Mouse (Mus musculus) forebrain, postnatal 0 days (tissue): ENCODE results near the gene Rnaseh2c. TPM values are rescaled to one million over a fixed set of nuclear protein-coding genes. Genes with fewer than 3 reads are reported as not detected.

Source experiments
- ATAC-seq: fragments of 200-750 bp; cut with Nextera tagmentation; 2 replicates; pipeline ENCODE4 v1.8.0; 2017; ENCODE audit warnings: mild to moderate bottlenecking, moderate library complexity
- DNase-seq: peaks from one replicate; pipeline ENCODE4 v3.0.0-alpha.2; 2015
- H3K27ac ChIP-seq: fragments of 300-500 bp; sonication (generic); 2 replicates; pipeline ENCODE4 v1.5.1; 2014; ENCODE audit warnings: low read depth, mild to moderate bottlenecking, antibody characterized with exemption, low read length, moderate library complexity, mixed read lengths
- H3K27me3 ChIP-seq: fragments of 300-500 bp; sonication (generic); 2 replicates; pipeline ENCODE4 v1.6.1; 2014; ENCODE audit warnings: mild to moderate bottlenecking, low read length, mixed read lengths; ENCODE audit not compliant: insufficient read depth
- H3K36me3 ChIP-seq: fragments of 300-500 bp; sonication (generic); 2 replicates; pipeline ENCODE4 v1.6.1; 2014; ENCODE audit warnings: mild to moderate bottlenecking, moderate library complexity; ENCODE audit not compliant: insufficient read depth
- H3K4me1 ChIP-seq: fragments of 300-500 bp; sonication (generic); 2 replicates; pipeline ENCODE4 v1.6.1; 2014; ENCODE audit warnings: antibody characterized with exemption; ENCODE audit not compliant: insufficient read depth
- H3K4me2 ChIP-seq: fragments of 300-500 bp; sonication (generic); 2 replicates; pipeline ENCODE4 v1.6.1; 2014; ENCODE audit warnings: low read depth, mild to moderate bottlenecking, moderate library complexity
- H3K4me3 ChIP-seq: fragments of 300-500 bp; sonication (generic); 2 replicates; pipeline ENCODE4 v1.5.1; 2014; ENCODE audit warnings: low read depth, low read length, mixed read lengths
- H3K9ac ChIP-seq: fragments of 300-500 bp; sonication (generic); 2 replicates; pipeline ENCODE4 v1.6.1; 2014; ENCODE audit warnings: mild to moderate bottlenecking
- H3K9me3 ChIP-seq: fragments of 300-500 bp; sonication (generic); 2 replicates; pipeline ENCODE4 v1.6.1; 2016; ENCODE audit warnings: low read length
- CTCF ChIP-seq: sonication (generic); IDR thresholded peaks from 2 replicates; pipeline ENCODE4 v1.5.1; 2016; ENCODE audit warnings: antibody characterized with exemption, control low read depth, low read depth
- WGBS: fragments of 180-500 bp; shearing (Covaris S2); extraction: QIAGEN DNeasy Blood & Tissue Kit; methylation state at CpG from one replicate; pipeline ENCODE4 v1.1.7; 2014; 5-methylcytosine and 5-hydroxymethylcytosine counted together
- polyA plus RNA-seq: library from polyadenylated mRNA; unstranded; fragments of >200 nt; fragmentation: Nextera tagmentation; extraction: Ambion mirVana; gene quantifications from 2 replicates; pipeline ENCODE4 v1.2.1, GENCODE M21; 2015
- total RNA-seq: library from RNA; depleted of rRNA; stranded (reverse); fragments of >200 nt; gene quantifications from 2 replicates; pipeline ENCODE4 v1.2.3, GENCODE M21; 2014

Rnaseh2c gene
- total and polyA plus RNA-seq, 2 experiments from 2014 or later, result 34.1 to 49.8 TPM

DNA sequence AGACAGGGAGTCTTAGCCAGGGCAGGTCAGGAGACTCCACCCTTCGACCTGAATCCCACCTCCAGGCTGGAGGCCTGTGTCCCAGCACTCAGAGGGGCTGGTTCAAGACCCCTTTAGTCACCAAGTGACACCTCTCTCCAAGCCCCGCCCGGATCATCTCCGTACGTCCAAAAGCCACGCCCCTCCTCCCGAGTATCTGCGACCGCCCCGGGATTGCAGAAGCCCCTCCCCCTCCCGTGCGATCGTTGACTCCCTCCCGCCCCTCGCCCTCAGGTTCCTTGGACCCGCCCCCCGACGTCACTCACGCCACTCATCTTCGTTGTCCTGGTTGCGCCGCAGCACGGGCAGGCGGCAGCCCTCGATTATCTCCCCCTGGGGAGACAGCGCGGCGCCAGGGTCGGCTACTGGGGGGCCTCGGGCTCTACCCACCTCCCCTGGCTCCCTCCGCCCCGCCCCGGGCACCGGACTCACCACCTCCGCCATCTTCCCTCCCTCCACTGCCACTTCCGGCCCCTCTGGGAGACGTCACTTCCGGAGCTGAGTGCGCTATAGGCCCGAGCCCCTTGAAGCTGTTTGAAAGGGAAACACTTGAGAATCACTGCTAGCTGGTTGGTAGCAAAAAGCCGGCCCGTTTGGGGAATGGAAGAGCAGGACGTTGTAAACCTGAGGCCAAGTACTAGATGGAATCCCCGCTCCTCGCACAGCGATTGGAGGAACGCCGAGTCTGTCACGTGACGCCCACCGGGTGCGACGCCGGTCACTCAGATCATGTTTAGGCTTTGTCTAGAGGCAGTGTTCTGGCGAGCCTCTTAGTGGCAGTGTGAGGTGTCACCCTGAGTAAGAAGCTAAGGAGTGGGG, 8.1 kb downstream of the Rnaseh2c start, which contains the start of gene Kat5:
Gene Kat5 (minus strand): TSS at position 691 of the 858 bp plus-strand sequence.
- Histone ChIP-seq H3K4me1 (no peaks in the 10 kb centered on the region), H3K9ac (peak within 1 kb of the TSS; percentile 97), H3K36me3 (peaks cover 41% of the 10 kb centered on the region), H3K27me3 (no peaks in the 10 kb centered on the region), H3K4me3 (peak within 1 kb of the TSS; percentile 83), H3K27ac (peak within 1 kb of the TSS; percentile 99), H3K9me3 (no peaks in the 10 kb centered on the region), H3K4me2 (peak within 1 kb of the TSS; percentile 55)
- ATAC-seq (peak; percentile 95), DNase-seq (peak; percentile 96)
- peak; percentile 31; the same call in 1 of the 2 replicates for TF ChIP-seq CTCF
- WGBS, result 1% methylated on average over 54 of the region's 55 CpGs

DNA sequence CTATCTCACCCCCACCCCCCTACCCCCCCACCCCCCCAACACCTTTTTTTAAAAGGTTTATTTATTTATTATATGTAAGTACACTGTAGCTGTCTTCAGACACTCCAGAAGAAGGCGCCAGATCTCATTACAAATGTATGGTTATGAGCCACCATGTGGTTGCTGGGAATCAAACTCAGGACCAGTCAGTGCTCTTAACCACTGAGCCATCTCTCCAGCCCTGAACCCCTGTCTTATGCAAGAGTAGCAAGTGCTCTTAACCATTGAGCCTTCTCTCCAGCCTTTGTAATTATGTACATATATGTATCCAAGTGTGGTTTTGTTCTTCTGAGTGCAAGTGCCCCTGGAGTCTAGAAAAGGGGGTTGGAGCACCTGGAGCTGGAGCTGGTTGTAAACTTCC, 10.3 kb downstream of the Rnaseh2c start:
- no peaks in the 10 kb centered on the region for H3K9me3 ChIP-seq
- no peak overlapping the region for H3K4me2 ChIP-seq
- H3K36me3 ChIP-seq, result peaks cover 19% of the 10 kb centered on the region
- no peaks in the 10 kb centered on the region for H3K4me1 ChIP-seq
- no peak overlapping the region for H3K27ac ChIP-seq
- no peak for ATAC-seq
- H3K27me3 ChIP-seq, result no peaks in the 10 kb centered on the region
- H3K9ac ChIP-seq, result no peak overlapping the region
- no peak for TF ChIP-seq CTCF
- 86% methylated on average over 1 of the region's 1 CpGs for WGBS
- DNase-seq, result no peak
- no peak overlapping the region for H3K4me3 ChIP-seq

DNA sequence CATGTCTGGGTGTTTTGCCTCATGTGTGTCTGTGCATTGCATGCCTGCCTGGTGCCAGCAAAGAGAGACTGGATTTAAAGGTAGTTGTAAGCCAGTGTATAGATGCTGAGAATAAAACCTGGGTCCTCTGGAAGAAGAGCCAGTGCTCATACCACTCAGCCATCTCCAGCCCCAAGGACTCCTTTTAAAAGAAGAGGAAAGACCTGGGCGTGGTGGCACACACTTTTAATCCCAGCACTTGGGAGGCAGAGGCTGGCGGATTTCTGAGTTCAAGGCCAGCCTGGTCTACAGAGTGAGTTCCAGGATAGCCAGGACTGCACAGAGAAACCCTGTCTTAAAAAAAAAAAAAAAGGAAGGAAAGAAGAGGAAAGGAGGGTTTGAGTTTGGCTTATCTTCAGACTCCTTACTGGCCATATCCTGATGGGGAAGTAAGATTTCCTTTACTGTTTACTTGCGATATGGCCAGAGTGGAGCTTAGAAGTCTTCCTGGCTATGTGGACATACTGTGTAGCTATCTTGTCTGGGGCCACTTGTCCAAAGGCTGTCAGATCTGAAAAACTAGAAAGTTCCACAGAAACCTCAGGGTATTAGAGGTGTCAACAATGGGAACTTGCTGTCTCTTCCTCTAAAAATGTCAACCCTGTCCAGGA, 11.2 kb downstream of the Rnaseh2c start:
- 74% methylated on average over 3 of the region's 3 CpGs for WGBS
- Histone ChIP-seq H3K4me3 (no peak overlapping the region), H3K9ac (no peak overlapping the region), H3K36me3 (peaks cover 10% of the 10 kb centered on the region; the same call in 1 of the 2 replicates), H3K27me3 (no peaks in the 10 kb centered on the region), H3K4me2 (no peak overlapping the region), H3K27ac (no peak overlapping the region), H3K9me3 (no peaks in the 10 kb centered on the region), H3K4me1 (no peaks in the 10 kb centered on the region)
- ATAC-seq (no peak), DNase-seq (no peak)
- no peak for TF ChIP-seq CTCF

DNA sequence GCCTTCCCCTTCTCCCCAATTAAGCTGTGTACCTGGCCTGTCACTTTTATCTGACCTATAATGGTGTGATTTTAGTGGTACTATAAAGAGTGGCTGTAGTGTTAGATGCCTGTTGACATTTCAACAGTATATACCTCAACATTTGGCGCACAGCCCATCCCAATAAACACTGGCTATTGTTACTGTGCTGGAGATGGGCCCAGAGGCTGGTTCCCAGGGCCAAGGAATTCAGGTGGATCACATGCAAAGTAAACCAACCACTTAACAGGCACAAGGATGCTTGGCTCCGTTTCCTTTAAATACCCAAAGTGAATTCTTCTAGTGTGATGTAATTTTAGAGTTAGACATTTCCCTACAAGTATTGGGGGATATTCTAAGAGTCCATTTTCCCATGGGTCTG, 13.3 kb downstream of the Rnaseh2c start:
- Histone ChIP-seq H3K9ac (no peak overlapping the region), H3K4me1 (no peaks in the 10 kb centered on the region), H3K4me3 (no peak overlapping the region), H3K27me3 (no peaks in the 10 kb centered on the region), H3K4me2 (no peak overlapping the region), H3K27ac (no peak overlapping the region), H3K36me3 (no peaks in the 10 kb centered on the region), H3K9me3 (no peaks in the 10 kb centered on the region)
- DNase-seq (no peak), ATAC-seq (no peak)
- WGBS, result 42% methylated on average over 2 of the region's 2 CpGs
- TF ChIP-seq CTCF, result no peak

DNA sequence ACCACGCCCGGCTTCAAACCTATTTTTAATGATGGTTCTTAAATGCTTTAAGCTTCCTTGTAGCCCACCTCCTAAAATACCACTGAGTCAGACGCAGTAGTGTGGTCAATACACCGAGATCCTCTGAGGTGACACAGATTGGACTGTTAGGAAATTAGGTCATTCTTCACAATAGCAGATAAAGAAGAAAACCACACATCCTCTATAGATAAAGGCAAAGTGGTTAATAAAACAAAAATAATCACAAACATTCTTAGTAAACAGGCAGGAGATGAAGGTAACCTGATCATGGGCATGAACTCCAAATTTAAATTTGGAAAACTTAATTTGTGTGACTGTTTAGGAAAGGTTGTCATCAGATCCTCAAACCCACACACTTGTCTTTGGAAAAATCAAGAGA, 18.3 kb downstream of the Rnaseh2c start:
- no peak for TF ChIP-seq CTCF
- Histone ChIP-seq H3K4me2 (no peak overlapping the region), H3K9me3 (no peaks in the 10 kb centered on the region), H3K27me3 (no peaks in the 10 kb centered on the region), H3K9ac (no peak overlapping the region), H3K4me1 (no peaks in the 10 kb centered on the region), H3K4me3 (no peak overlapping the region), H3K36me3 (no peaks in the 10 kb centered on the region), H3K27ac (no peak overlapping the region)
- 93% methylated on average over 4 of the region's 4 CpGs for WGBS
- ATAC-seq, result no peak
- no peak for DNase-seq

DNA sequence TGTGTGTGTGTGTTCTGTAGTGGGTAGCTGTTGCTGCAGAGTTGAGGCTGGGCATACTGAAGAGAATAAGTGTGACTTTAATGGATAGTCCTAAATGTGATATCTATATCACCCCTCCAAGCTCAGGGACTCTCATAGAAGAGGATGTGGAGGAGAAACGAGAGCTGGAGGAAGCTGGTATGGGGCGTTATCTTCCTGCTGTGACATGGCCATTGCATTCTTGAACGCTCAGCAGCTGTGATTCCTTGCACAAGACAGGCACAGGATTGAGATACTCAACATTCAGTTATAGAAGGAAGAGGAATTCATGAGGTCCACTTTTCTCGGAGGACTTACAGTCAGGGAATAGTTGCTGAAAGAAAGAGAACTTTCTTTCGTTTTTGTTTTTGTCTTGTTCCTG, 20.2 kb downstream of the Rnaseh2c start:
- no peak for TF ChIP-seq CTCF
- Histone ChIP-seq H3K4me2 (no peak overlapping the region), H3K4me1 (no peaks in the 10 kb centered on the region), H3K4me3 (no peak overlapping the region), H3K9me3 (no peaks in the 10 kb centered on the region), H3K36me3 (no peaks in the 10 kb centered on the region), H3K27ac (no peak overlapping the region), H3K27me3 (no peaks in the 10 kb centered on the region), H3K9ac (no peak overlapping the region)
- ATAC-seq, result no peak
- DNase-seq, result no peak
- WGBS, result 90% methylated on average over 5 of the region's 5 CpGs

DNA sequence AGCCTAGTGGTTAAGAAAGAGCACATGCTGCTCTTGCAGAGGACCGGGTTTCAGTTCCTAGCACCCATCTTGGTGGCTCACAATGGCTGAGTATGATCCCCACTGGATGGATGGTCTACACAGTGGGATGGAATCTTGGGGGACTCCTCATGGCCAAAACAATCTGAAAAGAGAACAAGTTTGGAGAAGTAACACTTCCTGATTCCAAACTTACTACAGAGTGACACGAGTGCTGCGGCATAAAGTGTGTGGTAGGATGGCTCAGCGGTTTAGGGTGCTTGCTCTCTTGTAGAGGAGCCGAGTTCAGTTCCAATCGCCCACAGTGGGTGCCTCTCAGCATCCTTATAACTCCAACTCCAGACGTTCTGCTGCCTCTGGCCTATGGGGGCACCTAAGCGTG, 23.6 kb downstream of the Rnaseh2c start:
- no peaks in the 10 kb centered on the region for H3K27me3 ChIP-seq
- no peak for ATAC-seq
- DNase-seq, result no peak
- 90% methylated on average over 8 of the region's 8 CpGs for WGBS
- H3K36me3 ChIP-seq, result no peaks in the 10 kb centered on the region
- no peaks in the 10 kb centered on the region for H3K9me3 ChIP-seq
- H3K4me1 ChIP-seq, result no peaks in the 10 kb centered on the region
- H3K27ac ChIP-seq, result no peak overlapping the region
- no peak overlapping the region for H3K4me3 ChIP-seq
- H3K9ac ChIP-seq, result no peak overlapping the region
- TF ChIP-seq CTCF, result no peak
- H3K4me2 ChIP-seq, result no peak overlapping the region
